In genomic region chr17:6746452-6747231, GRCm38 (mm10) we compare ENCODE assay signal across 9 mouse cellular contexts. TPM values are rescaled to one million over a fixed set of nuclear protein-coding genes. Genes with fewer than 3 reads are reported as not detected.
DNase-seq lines count a peak whose midpoint lies in the region; ATAC-seq and TF ChIP-seq lines count a peak whose summit lies in the region.
"Had no signal": no experiment of that assay in that cellular context is flagged by ENCODE, and none has a peak within 500 bp of the region (broad histone marks: within the 10 kb centered on the region; RNA-seq: fewer than 3 reads in every experiment).

No protein-coding gene starts in this region.

- TF ChIP-seq CTCF in C2C12 (IDR thresholded peaks at IDR 0.05; ENCODE audit: control insufficient read depth, insufficient read depth, insufficient read length): no peak

- 67% methylated on average over 9 of the region's 9 CpGs for WGBS in heart, embryonic 16.5 days

- H3K79me3 ChIP-seq in C2C12 (ENCODE audit: low read depth): no peaks in the 10 kb centered on the region

- no peak overlapping the region for H3K4me2 ChIP-seq in heart, embryonic 16.5 days (ENCODE audit: low read depth, low read length)

- peaks cover 71% of the 10 kb centered on the region for H3K4me1 ChIP-seq in heart, embryonic 16.5 days (ENCODE audit: control insufficient read depth, insufficient read depth, low read length)

- no peak overlapping the region for H3K4me3 ChIP-seq in C2C12 (ENCODE audit: insufficient read depth, poor library complexity, severe bottlenecking)
- no peak overlapping the region for H3K4me3 ChIP-seq in heart, embryonic 16.5 days (ENCODE audit: low read length)

- no peak for ATAC-seq in heart, embryonic 16.5 days (replicated peaks; ENCODE audit: extremely low read depth, insufficient read depth, low FRiP score)
- no peak for ATAC-seq in frontal cortex, adult (ENCODE audit: low TSS enrichment)
- no peak for ATAC-seq in cerebellum, adult (ENCODE audit: insufficient number of reproducible peaks, low FRiP score, low TSS enrichment)

- H3K9ac ChIP-seq in heart, embryonic 16.5 days (ENCODE audit: low read length): no peak overlapping the region

- H3K36me3 ChIP-seq in C2C12 (ENCODE audit: control insufficient read depth, insufficient read depth): peaks cover 72% of the 10 kb centered on the region
- H3K36me3 ChIP-seq in heart, embryonic 16.5 days (ENCODE audit: control insufficient read depth, insufficient read depth): peaks cover 33% of the 10 kb centered on the region

- H3K79me2 ChIP-seq in C2C12 (ENCODE audit: control insufficient read depth, insufficient read depth): peaks cover 12% of the 10 kb centered on the region

- H3ac ChIP-seq in C2C12 (ENCODE audit: control insufficient read depth, insufficient read length, low read depth): no peak overlapping the region

- H3K27ac ChIP-seq in heart, embryonic 16.5 days (ENCODE audit: low read length): peak overlapping the region; percentile 95

- H3K9me3 ChIP-seq in heart, embryonic 16.5 days (replicated peaks; ENCODE audit: control insufficient read depth, low read length): no peaks in the 10 kb centered on the region

- no peaks in the 10 kb centered on the region for H3K27me3 ChIP-seq in C2C12 (ENCODE audit: control insufficient read depth, insufficient read depth, insufficient read length)
- H3K27me3 ChIP-seq in heart, embryonic 16.5 days (ENCODE audit: control insufficient read depth, insufficient read depth, low read length): no peaks in the 10 kb centered on the region

- peak; percentile 62 to 65 for DNase-seq in adrenal gland, adult (ENCODE audit: inconsistent age in 2 of 2, low spot score in 1 of 2)
- no peak for DNase-seq in adrenal gland, adult 8-10 months
- peak; percentile 85 for DNase-seq in lung, postnatal 36 days
- DNase-seq in urinary bladder, postnatal 14 days (ENCODE audit: low spot score): no peak
- DNase-seq: cerebellum, adult 8-10 months had no signal

TF ChIP-seq in C2C12, 6 proteins besides CTCF, POLR2A, EP300 and RAD21:
- TF ChIP-seq USF1 (IDR thresholded peaks at IDR 0.05; ENCODE audit: low read depth): peak; percentile 70
- TF ChIP-seq MYOD1 (IDR thresholded peaks at IDR 0.05; ENCODE audit: control insufficient read depth, insufficient read length, low read depth): no peak

RNA-seq across cellular contexts. Expression of gene Ezr, which starts 35.9 kb away (rescaled TPM):
- total RNA-seq in adrenal gland, adult 8-10 months (2022): 10 to 100 TPM; 18.8 to 34.8 (median 23.9) TPM
- 78.7 TPM for polyA plus RNA-seq in C2C12 (2012; fragmentation: generic; extraction: Trizol)
- 144 and 166 TPM in 2 replicates for polyA plus RNA-seq in heart, embryonic 16.5 days (2015; fragmentation: Nextera tagmentation; extraction: Ambion mirVana)

Comparison
In these comparisons a context has a peak if more than half of its experiments do, and no peak if none do; other contexts are left out.
1. DNase-seq: peak in adrenal gland, adult (2 of 2) and lung, postnatal 36 days (single experiment); none in adrenal gland, adult 8-10 months (single experiment) and urinary bladder, postnatal 14 days (single experiment).